Mouse (Mus musculus): ENCODE measurements around the gene Cela3a.

GRCm38 (mm10) chr4:137373711-137374110 lies 35.9 kb downstream of the Cela3a start:
- TF ChIP-seq CTCF (IDR thresholded peaks at IDR 0.05; ENCODE audit: extremely low read depth, insufficient read depth, insufficient read length, insufficient replicate concordance) (no peak), POLR2A (IDR thresholded peaks at IDR 0.05; ENCODE audit: low read depth, low read length) (no peak)
